Mouse (Mus musculus): Measurements from ENCODE around the gene C87436. TPM values are rescaled to one million over a fixed set of nuclear protein-coding genes. Genes with fewer than 3 reads are reported as not detected.

The C87436 gene
- total RNA-seq (2021) = 10 to 100 TPM; 16.5 to 23.5 TPM
- long read RNA-seq, experiment 1, partial matches to known transcripts = 2 of 24 reads
- long read RNA-seq, experiment 1, other reads (novel, unspliced or antisense) = 17 of 24 reads
- long read RNA-seq, experiment 2, partial matches to known transcripts = 1 of 6 reads
- long read RNA-seq, experiment 2, other reads (novel, unspliced or antisense) = 2 of 6 reads

DNA sequence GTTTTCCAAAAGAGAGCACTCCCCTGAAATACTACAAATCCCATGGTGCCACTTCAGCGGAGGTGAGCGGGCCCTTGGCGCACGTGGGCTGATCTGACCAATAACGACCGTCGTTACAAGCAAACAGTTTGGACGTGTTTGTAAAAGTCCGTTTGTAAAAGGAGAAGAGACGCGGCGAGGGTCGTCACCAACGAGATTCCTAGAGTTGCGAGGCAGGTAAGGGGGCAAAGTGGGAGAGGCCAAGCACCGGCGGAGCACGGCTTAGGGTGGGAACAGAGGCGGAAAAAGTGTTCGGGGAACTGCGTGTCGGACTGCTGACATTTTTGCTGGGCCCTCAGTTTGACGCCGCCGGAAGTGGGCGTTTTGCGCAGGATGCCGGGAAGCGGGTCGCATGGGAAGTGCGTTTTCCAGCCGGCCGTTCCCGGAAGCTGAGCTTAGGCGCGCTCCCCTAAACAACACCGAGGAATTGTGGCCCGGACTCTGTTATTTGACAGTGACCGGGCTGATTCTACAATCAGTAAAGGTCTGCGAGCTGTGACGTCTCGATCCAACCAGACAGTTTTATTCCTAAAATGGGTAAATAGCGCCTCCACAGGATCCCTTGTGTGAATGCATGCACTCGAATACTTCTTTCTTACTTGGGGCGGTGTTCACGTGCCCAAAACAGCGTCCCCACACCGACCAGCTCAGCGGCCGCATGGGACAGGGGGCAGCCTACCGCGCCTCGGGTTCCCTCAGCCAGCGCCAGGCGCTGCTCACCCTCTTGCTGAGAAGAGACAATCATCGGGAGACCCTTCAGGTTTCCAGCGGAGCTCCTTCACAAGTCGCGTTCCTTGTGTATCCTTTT is at the start of gene C87436:
TSS of gene C87436 (plus strand) at position 103 of the 847 bp plus-strand sequence.
- peak; percentile 95 to 96 for DNase-seq

DNA sequence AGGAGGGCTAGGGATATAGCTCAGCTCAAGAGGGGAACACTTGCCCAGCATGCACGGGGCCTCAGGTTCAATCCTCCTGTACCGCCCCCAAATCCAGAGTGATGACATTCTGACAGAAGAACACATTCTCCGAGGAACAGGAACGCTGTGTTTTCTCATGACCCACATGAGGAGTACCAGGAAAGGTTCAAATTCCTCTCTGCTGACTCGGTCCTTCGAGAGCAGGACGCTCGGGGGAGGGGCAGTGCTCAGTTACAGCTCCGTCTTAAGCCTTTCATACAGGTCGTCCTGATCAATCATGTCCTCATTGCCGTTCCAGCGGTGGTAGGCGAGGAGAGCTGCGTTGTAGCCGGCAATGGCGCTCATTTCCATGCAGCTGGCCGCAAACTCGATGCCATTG is 49.7 kb upstream of the C87436 start:
- peak in 1 of 2 experiments; percentile 22 for DNase-seq

DNA sequence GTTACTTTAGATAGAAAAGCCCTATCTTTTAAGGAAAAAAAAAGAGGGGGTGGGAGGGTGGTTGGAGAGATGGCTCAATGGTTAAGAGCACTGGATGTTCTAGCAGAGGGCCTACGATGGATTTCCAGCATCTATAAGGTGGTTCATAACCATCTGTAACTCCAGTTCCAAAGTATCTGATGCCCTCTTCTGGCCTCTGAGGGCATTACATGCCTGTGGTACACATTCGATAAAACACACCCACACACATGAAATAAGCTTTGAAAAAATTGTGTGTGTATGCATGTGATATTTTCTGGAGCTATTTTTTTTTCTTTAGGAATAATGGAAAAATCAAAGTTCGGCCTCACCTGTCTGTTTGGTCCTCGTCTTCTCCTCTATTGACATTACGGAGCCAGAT is 46.8 kb upstream of the C87436 start:
- DNase-seq = no peak

DNA sequence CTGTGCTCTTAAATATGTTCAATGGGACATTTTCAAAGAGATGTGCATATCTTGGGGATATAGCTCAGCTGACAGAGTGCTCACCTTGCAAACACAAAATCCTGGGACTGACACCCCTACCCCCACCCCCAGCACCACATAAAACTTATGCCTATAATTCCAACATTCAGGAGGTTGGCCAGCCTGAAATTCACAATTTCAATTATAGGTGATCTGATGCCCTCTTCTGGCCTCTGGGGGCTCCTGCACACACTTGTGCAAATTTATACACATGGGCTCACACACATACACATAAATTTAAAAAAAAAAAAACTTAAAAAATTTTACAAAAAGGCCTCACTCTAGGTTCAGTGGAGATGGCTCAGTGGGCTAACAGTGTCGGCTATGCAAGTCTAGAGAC is 45.0 kb upstream of the C87436 start:
- DNase-seq = no peak

DNA sequence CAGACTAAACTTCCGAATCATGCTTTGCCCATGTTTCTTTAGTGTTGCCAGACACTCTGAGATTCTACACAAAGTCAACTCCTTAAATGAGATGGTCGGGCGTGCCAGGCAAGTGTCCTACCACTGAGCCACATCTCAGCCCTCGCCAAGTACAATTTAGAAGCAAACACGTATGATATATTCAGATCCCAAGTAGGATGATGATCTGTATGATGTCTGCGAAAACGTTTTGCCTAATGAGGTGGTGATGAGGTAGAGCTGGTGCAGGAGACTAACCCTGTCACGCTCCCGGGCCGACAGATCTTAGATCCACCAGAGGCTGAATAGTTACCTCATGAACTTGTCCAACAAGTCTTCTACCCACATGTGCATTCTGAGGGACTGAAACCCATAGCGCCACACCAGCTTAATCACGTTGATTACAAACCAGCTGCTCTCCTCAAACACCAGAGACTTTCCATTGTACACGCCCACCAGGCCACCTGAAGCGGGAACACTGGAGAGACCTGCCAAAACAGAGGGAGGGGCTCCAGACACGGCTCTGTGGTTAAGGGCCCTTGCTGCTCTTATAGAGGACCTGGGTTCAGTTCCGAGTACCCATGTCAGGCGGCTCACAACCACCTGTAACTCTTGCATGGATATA is 44.0 kb upstream of the C87436 start:
- no peak for DNase-seq

DNA sequence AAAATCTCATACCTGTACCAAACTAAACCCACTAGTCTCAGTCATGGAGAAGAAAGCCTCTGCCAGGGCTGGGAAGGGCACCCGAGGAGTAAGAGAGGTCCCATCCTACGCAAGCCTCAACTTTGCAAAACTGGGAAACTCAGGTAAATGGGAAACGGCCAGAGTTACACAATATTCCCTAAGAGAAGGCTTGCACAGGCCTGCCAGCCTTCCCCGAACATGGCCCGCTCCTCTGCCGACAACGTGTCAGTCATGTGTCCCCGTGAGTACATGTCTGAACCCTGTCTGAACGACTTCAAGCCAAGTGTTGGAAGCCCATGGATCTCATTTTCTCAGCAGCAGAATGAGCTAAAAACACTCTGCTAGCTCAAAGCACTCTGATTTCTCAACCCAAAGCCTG is 43.2 kb upstream of the C87436 start:
- no peak for DNase-seq

DNA sequence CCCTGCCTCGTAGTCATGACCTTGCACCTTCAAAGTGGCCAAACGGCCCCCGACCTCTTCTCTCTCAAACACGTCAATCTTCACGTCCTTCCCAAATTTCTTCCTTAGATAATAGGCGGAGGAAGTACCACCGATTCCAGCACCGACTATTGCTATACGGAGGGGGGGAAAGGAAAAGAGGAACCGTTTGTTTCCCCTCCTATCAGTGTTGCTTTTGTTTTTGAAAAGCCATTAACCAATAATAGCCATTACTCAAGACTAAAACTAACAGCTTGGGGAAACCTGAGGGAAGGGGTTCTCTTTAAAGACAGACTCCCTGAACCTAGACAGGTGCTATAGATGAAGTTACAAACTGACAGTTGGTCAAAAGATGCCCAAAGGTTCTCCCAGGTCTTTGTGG is 42.2 kb upstream of the C87436 start:
- DNase-seq = no peak

DNA sequence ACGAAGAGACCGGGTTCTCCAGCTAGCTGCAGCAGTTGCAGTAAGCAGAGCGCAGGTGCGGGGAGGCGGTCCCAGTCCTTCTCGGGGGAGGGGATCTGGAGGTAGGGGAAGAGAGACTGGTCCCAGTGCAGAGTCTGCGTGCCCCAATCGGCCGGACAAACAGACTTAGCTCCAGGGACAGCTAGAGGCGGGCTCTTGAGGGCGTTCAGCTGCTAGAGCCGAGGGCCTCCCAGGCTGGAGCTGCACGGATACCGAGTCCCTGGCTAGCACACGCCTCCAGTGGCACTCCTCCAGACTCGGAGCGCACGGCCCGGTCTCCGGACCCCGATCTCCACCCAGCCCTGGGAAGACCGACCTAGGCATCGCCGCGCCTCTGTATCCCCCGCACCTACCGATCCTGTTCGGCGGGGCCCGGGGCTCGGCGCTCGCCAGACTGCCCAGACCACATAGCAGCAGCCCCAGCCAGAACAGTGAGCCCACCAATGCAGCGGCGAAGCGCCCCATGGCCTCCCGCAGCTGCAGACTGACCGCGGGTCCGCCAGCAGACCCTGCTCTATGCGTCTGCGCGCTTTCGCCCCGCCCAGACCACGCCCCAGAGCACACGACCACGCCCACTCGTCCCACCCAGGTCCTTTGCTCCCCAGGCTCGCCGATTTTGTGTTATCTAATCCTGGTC is 41.5 kb upstream of the C87436 start, which contains the start of gene Pcyox1:
TSS of gene Pcyox1 (minus strand) at position 574 of the 676 bp plus-strand sequence.
- peak; percentile 92 to 93 for DNase-seq

DNA sequence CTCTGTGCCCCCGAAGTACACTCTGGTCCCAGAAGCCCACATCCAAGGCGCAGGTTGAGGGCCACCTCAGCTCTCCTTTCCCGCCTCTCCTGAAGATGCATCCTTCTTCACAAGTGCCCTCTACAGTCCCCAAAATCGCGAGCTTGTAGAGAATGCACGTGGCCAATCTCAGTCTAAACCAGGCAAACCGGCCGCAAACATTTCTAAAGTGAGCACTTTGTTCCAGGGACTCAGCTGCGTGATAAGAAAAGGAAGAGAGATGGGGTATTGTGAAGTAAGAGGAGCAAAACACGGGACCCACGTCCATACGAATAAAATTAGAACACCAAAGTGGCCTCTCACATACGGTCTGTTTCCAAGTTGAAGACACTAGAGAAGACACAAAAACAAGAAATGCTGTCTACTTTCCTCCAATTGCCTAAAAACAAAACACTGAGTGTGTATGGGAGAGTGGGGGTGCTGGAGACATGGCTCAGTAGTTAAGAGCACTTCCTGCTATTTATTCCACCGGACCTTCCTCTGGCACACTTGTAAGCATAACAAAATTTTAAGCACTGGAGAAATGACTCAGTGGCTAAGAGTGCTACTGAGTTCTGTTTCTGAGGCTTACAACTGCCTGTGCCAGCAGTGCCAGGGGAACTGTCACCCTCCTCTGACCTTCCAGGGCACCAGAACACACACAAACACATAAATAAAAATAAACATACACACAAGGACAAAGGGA is 40.8 kb upstream of the C87436 start:
- DNase-seq = no peak

DNA sequence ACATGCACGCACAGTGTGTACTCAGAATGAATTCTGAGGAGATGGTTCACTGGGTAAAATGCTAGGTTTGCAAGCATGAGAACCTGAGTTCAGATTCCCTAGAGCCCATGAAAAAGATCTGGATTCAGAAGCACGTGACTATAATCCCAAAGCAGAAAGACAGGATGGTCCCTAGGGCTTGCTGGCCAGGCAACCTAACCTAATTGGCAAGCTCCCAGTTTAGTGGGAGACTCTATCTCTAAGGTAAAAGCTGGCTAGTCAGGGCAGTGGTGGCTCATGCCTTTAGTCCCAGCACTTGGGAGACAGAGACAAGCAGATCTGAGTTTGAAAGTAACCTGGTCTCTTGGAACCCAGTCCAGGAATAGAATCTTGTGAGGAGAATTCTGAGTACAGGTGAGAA is 39.2 kb upstream of the C87436 start:
- DNase-seq = no peak

DNA sequence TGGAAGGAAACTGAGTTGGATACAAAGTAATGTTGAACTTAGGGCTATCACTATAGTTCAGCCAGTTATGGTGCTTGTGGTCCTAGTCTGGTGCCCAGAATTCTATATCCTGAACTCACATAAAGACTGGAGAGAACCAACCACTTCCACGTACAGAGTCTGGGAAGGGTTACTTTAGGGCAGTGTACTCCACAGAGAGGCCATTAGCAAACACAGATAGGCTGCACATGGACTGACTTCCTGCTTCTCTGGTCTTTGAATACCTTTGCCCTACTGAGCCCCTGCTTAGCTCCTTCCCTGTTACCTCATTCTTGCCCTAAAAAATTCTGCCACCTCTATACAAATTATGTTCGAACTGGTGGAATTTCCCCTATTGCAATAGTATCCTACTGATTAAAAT is 38.2 kb upstream of the C87436 start:
- DNase-seq = no peak

DNA sequence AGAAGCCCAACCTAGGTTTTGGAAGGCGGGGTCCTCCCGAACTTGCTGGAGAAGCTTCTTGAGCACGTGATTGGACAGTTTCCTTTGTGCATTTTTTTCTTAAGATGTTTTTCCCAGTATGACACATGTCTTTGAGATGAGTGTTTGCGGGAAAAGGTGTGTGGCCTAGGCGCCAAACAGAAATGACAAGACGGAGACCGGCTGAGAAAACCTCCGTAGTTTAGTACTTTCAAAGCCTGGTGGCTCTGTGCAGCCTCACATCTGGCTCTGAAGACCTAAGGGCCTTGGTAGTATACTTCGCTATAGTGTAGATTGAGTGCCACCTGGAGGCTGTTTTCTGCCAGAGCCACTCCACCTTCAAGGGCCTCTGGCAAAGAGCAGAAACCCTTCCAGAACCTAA is 37.2 kb upstream of the C87436 start:
- DNase-seq = peak; percentile 81 to 84

DNA sequence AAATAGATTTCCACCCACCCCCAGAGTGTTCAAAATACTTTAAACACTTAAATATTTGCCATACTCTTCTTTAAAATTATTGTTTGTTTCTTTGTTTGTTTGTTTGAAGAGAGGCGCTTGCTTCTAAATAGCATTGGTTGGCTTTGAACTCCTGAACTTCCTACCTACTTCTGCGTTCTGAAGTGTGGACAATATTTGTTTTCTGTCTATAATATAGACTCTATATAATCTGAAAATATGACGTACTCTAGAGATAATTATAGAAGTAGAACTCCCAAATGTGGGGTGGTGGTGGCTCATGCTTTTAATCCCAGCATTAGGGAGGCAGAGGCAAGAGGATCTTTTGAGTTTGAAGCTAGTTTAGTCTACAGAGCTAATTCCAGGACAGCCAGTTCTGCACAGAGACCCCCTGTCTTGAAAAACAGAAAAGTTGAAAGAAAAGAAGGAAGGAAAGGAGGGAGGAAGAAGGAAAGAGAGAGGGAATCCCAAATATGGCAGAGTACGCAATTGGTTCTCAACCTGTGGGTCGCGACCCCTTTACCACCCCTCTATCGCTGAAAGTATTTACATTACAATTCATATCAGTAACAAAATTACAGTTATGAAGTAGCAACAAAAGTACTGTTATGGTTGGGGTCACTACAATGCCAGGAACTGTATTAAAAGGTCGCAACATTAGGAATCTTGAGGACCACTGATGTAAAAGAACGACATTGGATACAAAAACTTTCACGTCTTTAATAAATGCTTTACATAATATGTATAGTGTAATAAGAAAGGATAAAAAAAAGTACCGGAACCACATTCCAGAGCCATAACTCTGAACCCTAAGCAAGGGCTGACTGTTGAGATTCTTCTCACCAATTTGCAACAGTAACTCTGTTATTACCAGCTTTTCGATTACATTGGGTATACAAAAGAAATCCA is 35.2 kb upstream of the C87436 start:
- DNase-seq = no peak

DNA sequence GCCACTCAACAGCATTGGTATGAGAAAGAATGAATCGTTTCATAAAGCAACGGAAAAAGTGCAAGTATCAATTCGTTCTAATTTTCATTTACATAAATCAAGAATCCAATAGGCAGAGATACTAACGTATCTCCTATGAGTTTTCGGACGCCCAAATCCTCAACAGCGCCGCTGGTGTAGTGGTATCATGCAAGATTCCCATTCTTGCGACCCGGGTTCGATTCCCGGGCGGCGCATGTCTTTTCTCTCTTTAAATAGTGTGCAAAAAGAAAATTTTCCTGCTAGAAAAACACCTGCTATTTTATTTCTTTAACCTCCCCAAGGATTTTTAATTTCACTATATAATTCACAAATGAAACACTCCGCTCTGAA is 34.5 kb upstream of the C87436 start:
- DNase-seq = peak; percentile 80 to 88

DNA sequence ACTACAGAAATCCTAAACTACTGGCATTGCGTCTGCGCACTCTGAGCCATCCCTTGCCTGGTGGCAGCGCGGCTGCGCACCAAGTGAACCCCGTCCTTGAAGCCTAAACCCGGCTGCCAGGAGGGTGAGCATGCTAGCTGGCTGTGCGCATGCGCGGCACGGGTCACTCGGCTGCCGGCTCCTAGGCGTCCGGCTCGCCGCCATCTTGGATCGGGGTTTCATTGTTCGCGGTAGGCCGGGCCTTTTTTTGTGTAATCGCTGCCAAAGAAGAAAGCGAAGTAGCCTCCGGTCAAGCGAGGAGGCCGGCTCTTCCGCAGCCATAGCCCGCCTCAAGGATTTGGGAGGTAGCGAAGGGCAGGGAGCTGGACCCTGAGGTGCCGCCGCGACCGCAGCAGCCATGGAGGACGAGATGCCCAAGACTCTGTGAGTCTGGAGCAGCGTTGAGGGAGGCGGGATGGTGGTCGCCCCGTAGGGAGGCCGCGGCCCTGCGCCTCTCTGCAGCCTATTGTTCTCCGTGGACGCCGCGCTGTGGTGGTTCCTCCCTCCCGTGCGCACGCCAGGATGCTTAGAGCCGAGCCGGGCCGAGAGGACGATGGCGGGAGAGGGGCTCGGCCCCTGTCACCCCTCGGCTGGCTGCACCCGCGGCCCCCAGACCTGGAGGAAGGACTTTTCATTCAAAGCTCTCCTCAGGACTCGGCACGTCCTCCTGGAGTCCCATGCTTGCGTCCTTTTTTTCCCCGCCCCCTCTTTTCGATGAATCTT is 33.9 kb upstream of the C87436 start, which contains the start of gene Tia1:
TSS of gene Tia1 (plus strand) at position 120 of the 762 bp plus-strand sequence.
- peak; percentile 99 for DNase-seq

DNA sequence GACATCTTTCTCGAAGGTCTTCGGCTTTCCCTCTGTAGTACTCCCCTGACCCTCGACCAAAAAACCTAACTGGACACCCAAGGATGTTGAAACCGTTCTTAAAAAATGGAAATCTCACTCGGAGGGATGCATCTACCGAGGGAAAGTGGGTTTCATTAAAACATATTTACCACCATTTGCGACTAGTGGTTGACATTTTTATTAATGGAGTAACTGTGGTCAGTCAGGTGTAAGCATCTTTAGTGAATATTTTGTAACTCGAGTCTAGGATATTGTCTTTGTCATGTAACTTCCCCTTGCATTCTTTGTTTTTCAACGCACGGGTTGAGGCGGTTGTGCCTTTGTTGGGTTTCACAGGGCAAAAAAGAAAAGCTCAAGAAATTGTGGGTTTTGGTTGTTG is 33.2 kb upstream of the C87436 start:
- no peak for DNase-seq

DNA sequence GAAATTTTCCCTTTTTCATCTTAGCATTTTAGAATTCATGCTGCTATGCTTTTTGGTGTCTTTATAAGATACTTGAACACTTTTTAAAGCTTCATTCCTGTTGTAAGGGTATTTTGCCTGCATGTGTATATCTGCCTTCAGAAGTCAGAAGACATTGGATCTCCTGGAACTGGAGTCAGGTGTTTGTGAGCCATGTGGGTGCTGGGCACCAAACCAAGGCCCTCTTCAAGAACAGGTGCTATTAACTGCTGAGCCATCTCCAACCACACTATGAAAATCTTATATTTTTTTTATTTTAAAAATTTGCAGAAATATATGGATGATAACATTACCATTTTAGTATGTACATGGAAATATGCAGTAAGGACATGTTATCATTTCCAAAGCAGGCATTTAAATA is 31.9 kb upstream of the C87436 start:
- no peak for DNase-seq

DNA sequence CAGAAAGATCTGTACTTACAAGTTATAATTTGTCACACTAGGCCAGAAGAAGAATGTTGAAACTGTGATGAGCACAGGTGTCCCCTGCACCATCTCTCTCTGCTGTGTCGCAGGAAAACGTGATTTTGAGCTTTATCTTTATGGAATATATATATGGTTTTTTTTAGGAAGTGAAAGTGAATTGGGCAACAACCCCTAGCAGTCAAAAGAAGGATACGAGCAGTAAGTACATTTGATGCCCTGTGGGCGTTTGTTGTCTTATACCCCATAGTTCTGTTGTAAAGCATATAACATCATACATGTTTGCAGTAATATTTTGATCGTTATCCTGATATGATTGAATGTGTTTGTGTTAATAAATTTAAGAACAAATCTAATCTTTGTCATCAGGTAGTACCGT is 19.5 kb upstream of the C87436 start:
- no peak for DNase-seq

DNA sequence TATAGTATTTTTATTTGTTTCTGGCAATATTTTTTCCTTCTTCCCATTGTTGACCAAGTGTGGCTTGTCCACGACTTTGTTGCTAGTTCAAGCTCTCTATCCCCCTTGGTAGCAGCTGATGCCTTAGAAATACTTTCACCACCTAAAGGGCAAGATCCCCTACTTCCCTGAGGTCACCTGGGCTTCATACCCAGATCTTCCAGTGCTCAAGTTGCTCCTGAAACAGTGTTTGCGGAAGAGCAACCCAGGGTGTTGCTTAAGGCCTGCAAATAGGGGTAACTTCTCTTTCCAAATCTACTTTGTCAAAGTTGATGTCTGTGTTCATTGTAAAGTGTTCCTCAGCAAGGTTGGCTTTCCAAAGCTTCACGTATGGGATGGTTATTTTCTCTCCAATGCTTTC is 18.9 kb upstream of the C87436 start:
- DNase-seq = no peak

DNA sequence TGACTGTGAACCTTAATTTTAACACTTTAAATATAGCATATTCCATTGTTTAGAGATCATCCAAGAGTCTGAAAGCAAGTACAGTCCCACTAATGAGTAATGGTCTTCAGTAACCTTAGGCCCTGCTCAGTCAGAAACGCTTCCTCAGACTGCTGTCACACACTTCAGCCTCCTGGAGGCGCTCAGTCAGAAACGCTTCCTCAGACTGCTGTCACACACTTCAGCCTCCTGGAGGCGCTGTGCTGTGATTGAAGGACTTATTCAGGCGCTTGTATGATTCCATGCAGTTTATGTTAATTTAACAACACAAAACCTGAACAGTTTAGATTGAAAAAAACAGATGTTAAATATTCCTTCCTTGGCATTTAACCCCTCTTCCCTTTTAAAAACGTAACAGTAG is 17.7 kb upstream of the C87436 start:
- no peak for DNase-seq
